Mouse (Mus musculus): ENCODE measurements around the gene Nup107.

Nup107 gene

GRCm38 (mm10) chr10:117812501-117812900 lies 20.0 kb upstream of the Nup107 start:
- ChIA-PET POLR2A (interaction anchor here (0.6 to 6.1 kb wide), 19 partner anchors 9 to 671 kb away, joined by 3 to 34 read pairs (median 4); partner anchors contain the start of gene Nup107 (in 2 of the 4)), CTCF (interaction anchor here in 2 of 4 experiments (0.6 to 1.2 kb wide), 3 partner anchors 12 to 40 kb away, joined by 3 to 4 read pairs (median 3); no protein-coding TSS in a partner anchor)

DNA sequence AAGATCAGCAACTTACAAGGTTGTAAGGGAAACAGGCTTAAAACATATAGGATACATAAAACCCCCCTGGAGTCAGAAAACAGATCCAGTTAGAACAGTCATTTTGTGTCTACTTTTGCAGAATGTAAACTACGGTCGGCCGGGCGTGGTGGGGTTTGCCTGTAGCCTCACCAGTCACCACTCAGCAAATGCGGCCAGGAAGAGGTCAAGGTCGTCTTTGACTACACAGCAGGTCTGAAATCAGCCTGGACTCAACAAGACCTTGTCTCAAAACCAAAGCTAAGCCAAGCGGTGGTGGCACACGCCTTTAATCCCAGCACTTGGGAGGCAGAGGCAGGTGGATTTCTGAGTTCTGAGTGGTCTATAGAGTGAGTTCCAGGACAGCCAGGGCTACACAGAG lies 19.1 kb upstream of the Nup107 start:
- ChIA-PET CTCF (interaction anchor here in 2 of 4 experiments (1.1 to 1.2 kb wide), 3 partner anchors 12 to 14 kb away, joined by 3 to 4 read pairs (median 4); no protein-coding TSS in a partner anchor), POLR2A (interaction anchor here in 3 of 4 experiments (0.5 to 6.1 kb wide), 17 partner anchors 10 to 1056 kb away, joined by 3 to 34 read pairs (median 4); partner anchors contain the start of gene Nup107 (in 3 of the 3))

- CTCF ChIA-PET, result interaction anchor here in 2 of 4 experiments (0.5 to 1.1 kb wide), 2 partner anchors 13 to 145 kb away, joined by 3 to 4 read pairs; no protein-coding TSS in a partner anchor
- POLR2A ChIA-PET, result interaction anchor here in 3 of 4 experiments (0.7 to 6.1 kb wide), 10 partner anchors 11 to 44 kb away, joined by 3 to 34 read pairs (median 4); partner anchors contain the start of gene Nup107 (in 3 of the 3)
Measured at GRCm38 (mm10) chr10:117810506-117810905, 18.0 kb upstream of the Nup107 start.

DNA sequence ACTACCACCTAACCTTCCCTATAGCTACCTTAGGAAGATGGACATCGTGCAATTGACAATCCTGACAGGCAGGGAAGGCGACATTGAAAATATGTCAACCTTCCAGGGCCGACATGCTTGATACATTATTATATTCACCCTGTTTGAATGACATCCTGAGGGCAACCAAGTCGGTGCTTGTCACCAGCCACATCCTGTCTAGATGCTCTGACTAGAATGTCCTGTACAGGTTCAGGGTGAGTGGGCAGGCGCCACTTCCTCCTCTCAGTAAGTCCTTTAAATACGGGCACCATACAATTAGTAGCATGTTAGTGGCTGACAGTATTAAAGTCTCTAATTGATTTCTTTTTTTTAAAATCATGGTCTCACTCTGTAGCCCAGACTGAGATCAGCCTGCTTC lies 15.6 kb upstream of the Nup107 start:
- CTCF ChIA-PET, result interaction anchor here in 2 of 4 experiments (1.2 to 2.2 kb wide), 2 partner anchors 11 kb away, joined by 7 to 8 read pairs; no protein-coding TSS in a partner anchor
- POLR2A ChIA-PET, result interaction anchor here in 3 of 4 experiments (0.6 to 6.1 kb wide), 15 partner anchors 9 to 145 kb away, joined by 3 to 34 read pairs (median 3); partner anchors contain the start of gene Nup107 (in 3 of the 3)

DNA sequence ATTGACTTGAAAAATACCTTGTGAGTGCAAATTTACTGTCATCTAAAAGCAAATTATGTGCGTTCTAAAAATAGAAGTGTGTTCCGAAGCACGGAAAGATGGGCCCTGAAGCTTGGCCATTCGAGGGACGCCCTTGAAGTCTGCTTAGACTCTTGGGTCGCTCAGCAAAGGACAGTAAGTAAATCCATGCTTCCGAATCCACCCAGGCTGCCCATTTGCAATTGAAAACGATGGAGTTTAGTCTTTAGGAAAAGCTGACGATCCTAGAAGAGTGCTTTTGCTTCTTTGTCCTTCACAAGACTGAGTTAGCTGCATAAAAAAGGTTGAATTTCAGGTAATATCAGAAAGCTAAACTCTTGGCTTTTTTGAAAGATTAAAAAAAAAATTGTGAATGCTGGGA lies 13.4 kb upstream of the Nup107 start:
- POLR2A ChIA-PET, result interaction anchor here in 3 of 4 experiments (0.6 to 2.7 kb wide), 18 partner anchors 8 to 89 kb away, joined by 3 to 25 read pairs (median 4); partner anchors contain the start of gene Nup107 (in 2 of the 3)
- CTCF ChIA-PET, result interaction anchor here in 1 of 4 experiments (1.0 kb wide), 1 partner anchor 18 kb away, joined by 4 read pairs; no protein-coding TSS in a partner anchor

GRCm38 (mm10) chr10:117803870-117804850 lies 11.7 kb upstream of the Nup107 start:
- ChIA-PET CTCF (interaction anchor here in 1 of 4 experiments (0.6 kb wide), 1 partner anchor 1317 kb away, joined by 13 read pairs; no protein-coding TSS in a partner anchor), POLR2A (interaction anchor here in 3 of 4 experiments (0.7 to 2.7 kb wide), 7 partner anchors 9 to 15 kb away, joined by 3 to 25 read pairs (median 3); partner anchors contain the start of gene Nup107 (in 2 of the 3))

DNA sequence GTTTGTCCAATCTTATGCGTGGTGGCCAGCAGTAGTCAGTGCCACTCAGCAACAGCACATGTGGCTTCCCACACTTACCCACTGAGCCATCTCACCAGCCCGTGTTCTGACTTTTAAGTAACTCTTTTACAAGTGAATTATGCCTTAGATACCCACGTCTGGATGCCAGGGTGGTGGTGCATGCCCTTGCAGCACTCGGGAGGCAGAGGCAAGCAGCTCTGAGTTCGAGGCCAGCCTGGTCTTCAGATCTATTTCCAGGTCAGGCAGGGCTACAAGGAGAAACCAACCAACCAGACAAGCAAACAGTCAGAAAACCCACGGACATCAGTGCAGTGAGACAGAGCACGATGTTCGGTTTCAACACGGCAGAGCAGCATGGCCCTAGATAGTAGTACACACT lies 9.4 kb upstream of the Nup107 start:
- CTCF ChIA-PET, result no interaction called here
- POLR2A ChIA-PET, result interaction anchor here in 2 of 4 experiments (1.3 to 1.4 kb wide), 2 partner anchors 10 to 104 kb away, joined by 3 read pairs; partner anchors contain the start of gene Nup107 (in 1 of the 2)

DNA sequence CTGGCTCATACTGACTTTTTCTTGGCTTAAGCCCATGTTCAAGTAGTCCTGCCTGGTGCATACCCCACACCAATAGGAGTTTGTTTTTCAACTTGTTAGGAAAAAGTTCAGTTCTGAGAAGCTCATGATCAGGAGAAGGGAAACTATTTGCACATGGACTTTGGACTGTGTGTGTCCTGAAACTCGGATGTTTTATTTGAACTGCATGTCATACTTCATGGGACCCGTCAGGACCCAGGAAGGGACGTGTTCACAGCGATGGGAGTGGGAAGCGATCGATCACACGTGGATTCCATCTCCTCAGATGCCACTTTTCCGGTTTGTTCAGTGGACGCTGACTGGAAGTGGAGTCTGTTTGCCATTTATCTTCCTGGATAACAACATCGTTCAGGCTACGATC lies 7.3 kb upstream of the Nup107 start:
- POLR2A ChIA-PET, result interaction anchor here in 1 of 4 experiments (1.2 kb wide), 1 partner anchor 8 kb away, joined by 3 read pairs; no protein-coding TSS in a partner anchor
- CTCF ChIA-PET, result no interaction called here

- ChIA-PET CTCF (interaction anchor here in 2 of 4 experiments (1.0 to 1.8 kb wide), 2 partner anchors 40 kb away, joined by 4 to 7 read pairs; no protein-coding TSS in a partner anchor), POLR2A (interaction anchor here in 3 of 4 experiments (0.6 to 1.8 kb wide), 9 partner anchors 7 to 393 kb away, joined by 3 to 21 read pairs (median 4); no protein-coding TSS in a partner anchor)
Measured at GRCm38 (mm10) chr10:117798436-117799035, 6.0 kb upstream of the Nup107 start.

GRCm38 (mm10) chr10:117797684-117798083 lies 5.2 kb upstream of the Nup107 start:
- ChIA-PET POLR2A (interaction anchor here in 3 of 4 experiments (0.6 to 1.8 kb wide), 37 partner anchors 8 to 344 kb away, joined by 3 to 21 read pairs (median 4); partner anchors contain the start of gene Mdm1 (in 1 of the 3)), CTCF (interaction anchor here (0.5 to 1.8 kb wide), 25 partner anchors 10 to 442 kb away, joined by 3 to 13 read pairs (median 4); no protein-coding TSS in a partner anchor)

GRCm38 (mm10) chr10:117797106-117797505 lies 4.6 kb upstream of the Nup107 start:
- ChIA-PET POLR2A (interaction anchor here in 3 of 4 experiments (0.6 to 1.8 kb wide), 36 partner anchors 9 to 344 kb away, joined by 3 to 21 read pairs (median 4); partner anchors contain the start of gene Mdm1 (in 1 of the 3)), CTCF (interaction anchor here in 3 of 4 experiments (0.5 to 1.8 kb wide), 21 partner anchors 10 to 317 kb away, joined by 3 to 10 read pairs (median 4); no protein-coding TSS in a partner anchor)

- ChIA-PET CTCF (no interaction called here), POLR2A (interaction anchor here in 1 of 4 experiments (1.3 to 1.4 kb wide), 2 partner anchors 10 to 14 kb away, joined by 4 to 5 read pairs; no protein-coding TSS in a partner anchor)
Measured at GRCm38 (mm10) chr10:117796181-117796580, 3.7 kb upstream of the Nup107 start.

- ChIA-PET POLR2A (interaction anchor here in 3 of 4 experiments (0.7 to 3.3 kb wide), 13 partner anchors 9 to 239 kb away, joined by 3 to 16 read pairs (median 3); no protein-coding TSS in a partner anchor), CTCF (interaction anchor here in 2 of 4 experiments (0.6 to 1.0 kb wide), 3 partner anchors 29 to 590 kb away, joined by 3 read pairs; no protein-coding TSS in a partner anchor)
Measured at GRCm38 (mm10) chr10:117795206-117795605, 2.7 kb upstream of the Nup107 start.

- ChIA-PET CTCF (interaction anchor here in 2 of 4 experiments (0.6 to 1.5 kb wide), 2 partner anchors 30 to 215 kb away, joined by 3 to 9 read pairs; no protein-coding TSS in a partner anchor), POLR2A (interaction anchor here in 3 of 4 experiments (0.5 to 5.0 kb wide), 66 partner anchors 9 to 1449 kb away, joined by 3 to 37 read pairs (median 6); partner anchors contain the start of genes Mdm1 (in 1 of the 3), Rap1b (in 1 of the 3) and Slc35e3 (in 1 of the 3))
Measured at GRCm38 (mm10) chr10:117793436-117794030, 1.0 kb upstream of the Nup107 start.

DNA sequence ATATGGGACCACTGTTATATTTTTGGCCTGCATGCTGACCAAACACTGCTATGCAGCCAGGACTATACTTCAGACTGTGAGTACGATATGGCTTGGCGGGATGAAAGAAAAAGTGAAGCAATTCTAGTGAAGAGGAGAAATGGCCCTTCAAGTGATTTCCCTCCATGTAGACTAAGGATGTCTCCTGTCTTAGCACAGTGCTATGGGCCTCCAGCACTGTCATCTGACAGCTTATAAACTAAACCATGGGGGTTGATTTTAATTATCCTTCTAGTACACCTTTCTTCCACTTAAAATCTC lies 1.4 kb downstream of the Nup107 start:
- CTCF ChIA-PET, result no interaction called here
- POLR2A ChIA-PET, result interaction anchor here in 3 of 4 experiments (0.6 to 5.0 kb wide), 17 partner anchors 14 to 187 kb away, joined by 3 to 37 read pairs (median 9); no protein-coding TSS in a partner anchor

DNA sequence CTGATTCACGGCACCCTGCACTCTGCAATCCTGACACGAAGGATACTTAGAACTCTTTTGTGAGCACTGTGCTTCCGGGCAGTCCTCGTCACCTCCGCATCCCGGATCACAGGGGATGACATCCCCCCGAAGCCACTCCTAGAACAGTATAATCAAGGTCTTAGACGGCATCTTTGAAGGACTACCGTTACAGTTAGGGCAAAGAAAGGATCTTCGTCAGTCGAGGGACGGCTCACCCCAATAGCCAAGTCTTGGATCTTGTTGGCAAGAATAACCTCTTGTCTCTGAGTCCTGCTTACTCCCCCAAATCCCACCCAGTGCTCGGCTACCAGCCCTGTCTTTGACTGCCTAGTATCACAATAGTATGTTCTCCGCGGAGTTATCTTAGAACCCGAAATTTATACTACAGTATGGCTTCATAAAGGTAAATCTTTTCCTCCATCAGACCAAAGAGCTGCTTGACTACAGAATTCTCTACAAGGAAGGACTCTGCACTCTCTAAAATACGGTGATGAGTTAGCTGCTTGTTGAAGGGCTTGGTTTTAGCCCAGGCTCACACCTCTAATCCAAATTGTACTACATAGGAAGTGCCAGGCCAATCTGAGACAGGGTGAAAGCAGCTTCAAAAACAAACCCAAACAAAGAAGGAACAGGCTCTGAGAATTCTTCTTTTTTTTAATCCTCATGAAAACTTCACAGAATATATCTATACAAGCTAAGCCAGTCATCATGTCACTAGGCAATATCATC lies 1.9 kb downstream of the Nup107 start:
- POLR2A ChIA-PET, result interaction anchor here in 2 of 4 experiments (0.6 to 5.0 kb wide), 11 partner anchors 10 to 102 kb away, joined by 4 to 37 read pairs (median 10); no protein-coding TSS in a partner anchor
- CTCF ChIA-PET, result interaction anchor here in 1 of 4 experiments (1.0 kb wide), 1 partner anchor 14 kb away, joined by 3 read pairs; no protein-coding TSS in a partner anchor
